Mouse (Mus musculus) MEL (cell line): Measurements from ENCODE around the gene Rnf227. TPM values are rescaled to one million over a fixed set of nuclear protein-coding genes. Genes with fewer than 3 reads are reported as not detected.

Source experiments
- DNase-seq: peaks from one replicate; pipeline ENCODE4 v3.0.0; 2011; ENCODE audit warnings: low read depth, low spot score
- H3K27ac ChIP-seq: 2 replicates; pipeline ENCODE4 v1.5.1; 2012; ENCODE audit warnings: low read depth, mild to moderate bottlenecking, control low read depth, low read length, moderate library complexity; ENCODE audit not compliant: control insufficient read depth
- H3K27me3 ChIP-seq, 2 experiments: fragments of 150-350 bp in 1 of 2; sonication (generic) in 1 of 2; 2 replicates each; pipeline ENCODE4 v1.6.1; 2012; ENCODE audit warnings: low read length in 2 of 2, mild to moderate bottlenecking in 2 of 2, improper control_type of control experiment in 1 of 2, moderate library complexity in 1 of 2; ENCODE audit not compliant: insufficient read depth in 2 of 2, control insufficient read depth in 1 of 2
- H3K36me3 ChIP-seq, 2 experiments: 2 replicates each; pipeline ENCODE4 v1.6.1; 2012 to 2014; ENCODE audit warnings: low read length in 2 of 2, improper control_type of control experiment in 1 of 2, inconsistent platforms in 1 of 2, mild to moderate bottlenecking in 1 of 2; ENCODE audit not compliant: insufficient read depth in 2 of 2, control insufficient read depth in 1 of 2
- H3K4me1 ChIP-seq, 2 experiments: fragments of 150-350 bp in 1 of 2; sonication (generic) in 1 of 2; 2 replicates each; pipeline ENCODE4 v1.6.1; 2012; ENCODE audit warnings: low read length in 2 of 2, improper control_type of control experiment in 1 of 2, mild to moderate bottlenecking in 1 of 2; ENCODE audit not compliant: insufficient read depth in 2 of 2, control insufficient read depth in 1 of 2
- H3K4me3 ChIP-seq, 2 experiments: fragments of 150-350 bp in 1 of 2; sonication (generic) in 1 of 2; 2 replicates each; pipeline ENCODE4 v1.5.1; 2012; ENCODE audit warnings: low read depth in 2 of 2, low read length in 2 of 2, mild to moderate bottlenecking in 2 of 2, moderate library complexity in 2 of 2, control low read depth in 1 of 2, improper control_type of control experiment in 1 of 2; ENCODE audit not compliant: control insufficient read depth in 1 of 2, insufficient read depth in 1 of 2
- H3K79me2 ChIP-seq: 2 replicates; pipeline ENCODE4 v1.6.1; 2012; ENCODE audit warnings: mild to moderate bottlenecking, low read length, moderate library complexity; ENCODE audit not compliant: control insufficient read depth, poor library complexity, insufficient read depth
- H3K9ac ChIP-seq: 2 replicates; pipeline ENCODE4 v1.6.1; 2012; ENCODE audit warnings: low read depth, mild to moderate bottlenecking, control low read depth, low read length, moderate library complexity; ENCODE audit not compliant: control insufficient read depth, poor library complexity, severe bottlenecking
- H3K9me3 ChIP-seq: fragments of 150-350 bp; sonication (generic); replicated peaks from 2 replicates; pipeline ENCODE4 v1.6.1; 2012; ENCODE audit warnings: mild to moderate bottlenecking, low read length, improper control_type of control experiment, moderate library complexity; ENCODE audit not compliant: insufficient read depth
- CTCF ChIP-seq, 3 experiments: IDR thresholded peaks in 2 of 3; conservative IDR thresholded peaks in 1 of 3; 2 replicates each; pipeline ENCODE4 v1.5.1; 2011 to 2012; ENCODE audit warnings: low read length in 3 of 3, low read depth in 2 of 3, mild to moderate bottlenecking in 2 of 3, improper control_type of control experiment in 1 of 3, inconsistent platforms in 1 of 3, mixed read lengths in 1 of 3, moderate library complexity in 1 of 3; ENCODE audit not compliant: control insufficient read depth in 1 of 3, insufficient read depth in 1 of 3, poor library complexity in 1 of 3, severe bottlenecking in 1 of 3
- EP300 ChIP-seq, 2 experiments: IDR thresholded peaks; 2 replicates each; pipeline ENCODE4 v1.6.1; 2011; ENCODE audit warnings: improper control_type of control experiment in 2 of 2, low read length in 2 of 2, low read depth in 1 of 2, mild to moderate bottlenecking in 1 of 2
- GATA1 ChIP-seq: IDR thresholded peaks from 2 replicates; pipeline ENCODE4 v1.6.1; 2011; ENCODE audit warnings: low read depth, low read length, improper control_type of control experiment
- HCFC1 ChIP-seq: IDR thresholded peaks from 2 replicates; pipeline ENCODE4 v1.6.1; 2012; ENCODE audit warnings: low read depth, mild to moderate bottlenecking, inconsistent platforms, low read length, improper control_type of control experiment, moderate library complexity
- JUND ChIP-seq: IDR thresholded peaks from 2 replicates; pipeline ENCODE4 v1.6.1; 2011; ENCODE audit warnings: low read depth, mild to moderate bottlenecking, improper control_type of control experiment, low read length
- KAT2A ChIP-seq: conservative IDR thresholded peaks from 2 replicates; pipeline ENCODE4 v1.6.1; 2012; ENCODE audit warnings: low read depth, low read length, improper control_type of control experiment, inconsistent platforms
- MAX ChIP-seq: IDR thresholded peaks from 2 replicates; pipeline ENCODE4 v1.6.1; 2011; ENCODE audit warnings: low read length, improper control_type of control experiment
- MAZ ChIP-seq: IDR thresholded peaks from 2 replicates; pipeline ENCODE4 v1.6.1; 2012; ENCODE audit warnings: low read depth, mild to moderate bottlenecking, inconsistent platforms, low read length, improper control_type of control experiment
- MEF2A ChIP-seq: IDR thresholded peaks from 2 replicates; pipeline ENCODE4 v1.6.1; 2014; ENCODE audit warnings: low read depth, mild to moderate bottlenecking, inconsistent platforms, low read length, improper control_type of control experiment; ENCODE audit not compliant: poor library complexity, insufficient replicate concordance, severe bottlenecking; ENCODE audit errors: extremely low read depth
- NRF1 ChIP-seq: IDR thresholded peaks from 2 replicates; pipeline ENCODE4 v1.6.1; 2014; ENCODE audit warnings: low read depth, mild to moderate bottlenecking, inconsistent platforms, low read length, improper control_type of control experiment, moderate library complexity; ENCODE audit not compliant: poor library complexity, insufficient read depth, severe bottlenecking
- POLR2AphosphoS5 ChIP-seq: IDR thresholded peaks from 2 replicates; pipeline ENCODE4 v1.6.1; 2012; ENCODE audit warnings: low read depth, borderline replicate concordance, mild to moderate bottlenecking, inconsistent platforms, low read length, moderate library complexity, mixed read lengths
- RCOR1 ChIP-seq: IDR thresholded peaks from 2 replicates; pipeline ENCODE4 v1.6.1; 2012; ENCODE audit warnings: low read depth, mild to moderate bottlenecking, inconsistent platforms, low read length, improper control_type of control experiment
- SIN3A ChIP-seq: IDR thresholded peaks from 2 replicates; pipeline ENCODE4 v1.6.1; 2012; ENCODE audit warnings: low read length, improper control_type of control experiment, inconsistent platforms
- SMC3 ChIP-seq: IDR thresholded peaks from 2 replicates; pipeline ENCODE4 v1.6.1; 2011; ENCODE audit warnings: low read depth, low read length, improper control_type of control experiment
- TAL1 ChIP-seq: IDR thresholded peaks from 2 replicates; pipeline ENCODE4 v1.6.1; 2012; ENCODE audit warnings: mild to moderate bottlenecking, inconsistent platforms, low read length, moderate library complexity, mixed read lengths
- TBP ChIP-seq: IDR thresholded peaks from 2 replicates; pipeline ENCODE4 v1.8.0; 2011; ENCODE audit warnings: low read depth, low read length, improper control_type of control experiment
- UBTF ChIP-seq: IDR thresholded peaks from 2 replicates; pipeline ENCODE4 v1.6.1; 2012; ENCODE audit warnings: low read depth, mild to moderate bottlenecking, inconsistent platforms, low read length, improper control_type of control experiment, moderate library complexity, borderline replicate concordance; ENCODE audit not compliant: insufficient read depth
- ZMIZ1 ChIP-seq: IDR thresholded peaks from 2 replicates; pipeline ENCODE4 v1.6.1; 2012; ENCODE audit warnings: low read depth, mild to moderate bottlenecking, inconsistent platforms, low read length, improper control_type of control experiment, moderate library complexity
- polyA plus RNA-seq, 2 experiments: library from polyadenylated mRNA; stranded (reverse) in 1 of 2; unstranded in 1 of 2; fragments of >175 nt in 1 of 2; fragments of >200 nt in 1 of 2; gene quantifications; 2 replicates each; pipeline versions ENCODE4 v1.2.1 to v1.2.4; 2012; ENCODE audit warnings: low replicate concordance in 2 of 2, low read depth in 1 of 2; ENCODE audit not compliant: insufficient read length in 2 of 2, insufficient read depth in 1 of 2, missing spikeins in 1 of 2
- total RNA-seq: library from RNA; depleted of rRNA; stranded (reverse); fragments of 300-350 nt; gene quantifications from 2 replicates; pipeline ENCODE4 v1.2.3, GENCODE M21; 2012

Gene Rnf227
- total and polyA plus RNA-seq, 3 experiments: 11.5 to 12.4 TPM; not detected in 1

GRCm38 (mm10) chr11:69327157-69327442 is 13.2 kb upstream of the Rnf227 start:
- Histone ChIP-seq H3K4me1 (peaks cover 16 to 39% of the 10 kb centered on the region in 2 experiments), H3K9ac (peak overlapping the region; percentile 70), H3K9me3 (no peaks in the 10 kb centered on the region), H3K79me2 (peaks cover 15% of the 10 kb centered on the region), H3K36me3 (peaks cover 0 to 33% of the 10 kb centered on the region in 2 experiments; a peak in 2 of 4 replicates), H3K27me3 (no peaks in the 10 kb centered on the region), H3K4me3 (peak overlapping the region; percentile 67 to 82; a peak in 1 of 4 replicates), H3K27ac (no peak overlapping the region)
- DNase-seq: peak; percentile 23
- TF ChIP-seq MAZ: peak; percentile 23; the same call in 1 of the 2 replicates
- TF ChIP-seq ZMIZ1: no peak
- TF ChIP-seq POLR2AphosphoS5: no peak
- no peak for TF ChIP-seq RCOR1
- TF ChIP-seq MAX: no peak
- 0 out of 6 replicates have a peak, but pooled peaks of 1 of the 3 experiments have one; percentile 11 for TF ChIP-seq CTCF (IDR thresholded peaks at IDR 0.05 in 2 of 3, conservative IDR thresholded peaks at IDR 0.05 in 1 of 3; ENCODE audit: control insufficient read depth in 1 of 3, insufficient read depth in 1 of 3, low read depth in 2 of 3, low read length in 3 of 3, poor library complexity in 1 of 3, severe bottlenecking in 1 of 3)
- TF ChIP-seq GATA1: no peak
- TF ChIP-seq NRF1: no peak
- no peak for TF ChIP-seq KAT2A
- TF ChIP-seq HCFC1: no peak
- no peak for TF ChIP-seq TBP
- no peak for TF ChIP-seq JUND
- TF ChIP-seq UBTF: no peak
- no peak for TF ChIP-seq MEF2A
- TF ChIP-seq SMC3: no peak

DNA sequence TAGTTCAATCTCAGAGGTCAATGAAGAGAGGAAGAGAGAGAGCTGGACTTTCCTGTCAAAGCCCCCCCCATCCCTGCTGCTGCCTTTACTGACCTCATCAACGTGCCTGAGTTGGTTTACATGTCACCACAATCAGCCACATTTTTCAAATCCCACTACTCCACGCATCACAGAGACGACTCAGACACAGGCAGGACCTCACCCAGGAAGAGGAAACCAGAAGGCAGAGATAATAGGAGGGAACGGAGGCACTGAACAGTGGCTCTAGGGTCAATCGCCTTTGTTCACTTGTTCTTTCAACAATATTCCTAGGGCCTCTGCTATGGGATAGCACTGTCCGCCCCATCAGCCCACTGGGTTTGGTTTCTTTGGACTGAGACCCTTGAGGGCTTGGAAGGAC is 12.6 kb upstream of the Rnf227 start:
- H3K27ac ChIP-seq: no peak overlapping the region
- no peak overlapping the region for H3K4me3 ChIP-seq
- H3K27me3 ChIP-seq: no peaks in the 10 kb centered on the region
- peak; percentile 56 for DNase-seq
- H3K9ac ChIP-seq: peak overlapping the region; percentile 10; the same call in 1 of the 2 replicates
- H3K4me1 ChIP-seq: peaks cover 13 to 34% of the 10 kb centered on the region in 2 experiments
- H3K36me3 ChIP-seq: peaks cover 0 to 28% of the 10 kb centered on the region in 2 experiments; a peak in 2 of 4 replicates
- H3K79me2 ChIP-seq: peaks cover 12% of the 10 kb centered on the region
- TF ChIP-seq ZMIZ1 (no peak), GATA1 (peak; percentile 58), SIN3A (peak; percentile 17; the same call in 1 of the 2 replicates), TAL1 (peak; percentile 25; the same call in 1 of the 2 replicates), EP300 (IDR thresholded peaks at IDR 0.05; ENCODE audit: low read depth in 1 of 2, low read length in 2 of 2) (peak; percentile 22 to 50; a peak in 2 of 4 replicates)
- TF ChIP-seq, all 39 proteins: peak for 4
- no peaks in the 10 kb centered on the region for H3K9me3 ChIP-seq
